Mouse (Mus musculus) lung, embryonic 14.5 days (tissue): ENCODE data around the gene Tmpo. TPM values are rescaled to one million over a fixed set of nuclear protein-coding genes. Genes with fewer than 3 reads are reported as not detected.
A peak's percentile ranks its signal among the peaks of the same experiment; 100 is the strongest.

ENCODE experiments used
- ATAC-seq: fragments of 200-750 bp; cut with Nextera tagmentation; 2 replicates; pipeline ENCODE4 v1.8.0; 2017; ENCODE audit warnings: mild to moderate bottlenecking, moderate TSS enrichment, moderate library complexity; ENCODE audit not compliant: insufficient read depth
- DNase-seq: peaks from one replicate; pipeline ENCODE4 v3.0.0-alpha.2; 2015
- H3K27ac ChIP-seq: fragments of 300-500 bp; sonication (generic); 2 replicates; pipeline ENCODE4 v1.5.1; 2014; ENCODE audit warnings: low read depth, mild to moderate bottlenecking, moderate library complexity
- H3K27me3 ChIP-seq: fragments of 300-500 bp; sonication (generic); 2 replicates; pipeline ENCODE4 v1.6.1; 2014; ENCODE audit warnings: low read length, control low read depth; ENCODE audit not compliant: insufficient read depth
- H3K36me3 ChIP-seq: fragments of 300-500 bp; sonication (generic); 2 replicates; pipeline ENCODE4 v1.6.1; 2014; ENCODE audit warnings: control low read depth; ENCODE audit not compliant: insufficient read depth
- H3K4me1 ChIP-seq: fragments of 300-500 bp; sonication (generic); 2 replicates; pipeline ENCODE4 v1.6.1; 2014; ENCODE audit warnings: antibody characterized with exemption, control low read depth; ENCODE audit not compliant: insufficient read depth
- H3K4me2 ChIP-seq: fragments of 300-500 bp; sonication (generic); 2 replicates; pipeline ENCODE4 v1.6.1; 2014; ENCODE audit warnings: mild to moderate bottlenecking
- H3K4me3 ChIP-seq: fragments of 300-500 bp; sonication (generic); 2 replicates; pipeline ENCODE4 v1.5.1; 2014; ENCODE audit warnings: low read depth, low read length
- H3K9ac ChIP-seq: fragments of 300-500 bp; sonication (generic); 2 replicates; pipeline ENCODE4 v1.6.1; 2014
- H3K9me3 ChIP-seq: fragments of 300-500 bp; sonication (generic); 2 replicates; pipeline ENCODE4 v1.6.1; 2016; ENCODE audit warnings: low read depth, low read length, control low read depth
- CTCF ChIP-seq: IDR thresholded peaks from 2 replicates; pipeline ENCODE4 v1.5.1; 2016; ENCODE audit warnings: antibody characterized with exemption, low read depth
- WGBS: fragments of 180-500 bp; shearing (Covaris S2); extraction: QIAGEN DNeasy Blood & Tissue Kit; methylation state at CpG from one replicate; pipeline ENCODE4 v1.1.7; 2014; 5-methylcytosine and 5-hydroxymethylcytosine counted together
- polyA plus RNA-seq: library from polyadenylated mRNA; unstranded; fragments of >200 nt; fragmentation: Nextera tagmentation; extraction: Ambion mirVana; gene quantifications from 2 replicates; pipeline ENCODE4 v1.2.1, GENCODE M21; 2014

Tmpo gene
- polyA plus RNA-seq, result 317 and 337 TPM in 2 replicates

DNA sequence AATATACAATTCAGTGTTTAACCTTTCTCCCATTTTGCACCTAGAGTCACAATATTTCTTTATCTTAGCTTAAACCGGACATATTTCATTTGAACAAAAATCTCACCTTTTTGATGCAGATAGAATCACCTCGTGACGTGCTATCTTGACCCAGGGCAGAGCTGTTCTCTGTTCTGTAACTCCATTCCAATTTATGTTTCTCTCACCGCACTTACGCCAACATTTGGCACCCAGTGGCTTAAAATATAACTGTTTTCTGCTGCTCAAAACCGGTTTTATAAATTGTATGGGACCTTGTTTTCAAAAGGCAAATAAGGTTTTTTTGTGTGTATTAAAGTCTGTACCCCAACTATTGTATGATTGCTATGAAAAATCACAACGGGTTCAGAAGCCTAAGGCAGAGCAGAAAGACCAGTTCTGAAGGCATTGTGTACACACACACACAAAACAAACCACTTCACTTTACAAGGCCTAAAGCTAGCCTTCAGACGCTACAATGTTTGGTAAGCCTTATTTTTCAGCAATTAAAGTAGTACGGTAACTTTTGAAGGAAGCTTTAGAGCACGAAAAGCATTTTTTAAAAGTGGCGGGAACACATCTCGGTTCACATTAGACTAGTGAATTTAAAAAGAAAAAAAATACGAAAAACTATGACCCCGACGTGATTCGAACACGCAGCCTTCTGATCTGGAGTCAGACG is at the start of gene Tmpo:
Gene Tmpo, minus strand, starts transcription at position 555 of the 700 bp plus-strand sequence.
- H3K9me3 ChIP-seq, result no peaks in the 10 kb centered on the region
- H3K36me3 ChIP-seq, result no peaks in the 10 kb centered on the region
- H3K4me3 ChIP-seq, result peak within 1 kb of the TSS; percentile 46
- DNase-seq, result peak; percentile 67
- peak within 1 kb of the TSS; percentile 100 for H3K27ac ChIP-seq
- no peaks in the 10 kb centered on the region for H3K4me1 ChIP-seq
- peak; percentile 14; the same call in 1 of the 2 replicates for ATAC-seq
- no peaks in the 10 kb centered on the region for H3K27me3 ChIP-seq
- no peak for TF ChIP-seq CTCF
- H3K9ac ChIP-seq, result peak within 1 kb of the TSS; percentile 57
- WGBS, result 5% methylated on average over 18 of the region's 18 CpGs
- peak within 1 kb of the TSS; percentile 67 for H3K4me2 ChIP-seq

DNA sequence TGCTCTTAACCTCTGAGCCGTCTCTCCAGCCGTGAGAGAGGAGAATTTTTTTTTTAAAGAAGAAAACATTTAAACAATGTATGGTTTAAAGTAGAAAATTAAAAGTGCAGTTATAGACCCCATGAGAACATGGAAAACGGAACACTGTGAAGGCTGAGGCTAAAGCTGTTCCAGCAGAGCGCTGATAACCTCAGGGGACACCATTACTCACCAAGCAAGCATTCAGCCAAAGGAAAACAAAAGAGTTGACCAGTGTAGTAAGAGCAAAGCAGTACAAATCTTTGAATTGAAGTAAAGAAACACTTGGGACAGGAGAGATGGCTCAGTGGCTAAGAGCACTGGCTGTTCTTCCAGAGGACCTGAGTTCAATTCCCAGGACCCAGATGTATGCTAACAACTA is 49.3 kb upstream of the Tmpo start:
- H3K4me1 ChIP-seq, result peaks cover 12% of the 10 kb centered on the region
- H3K4me2 ChIP-seq, result no peak overlapping the region
- WGBS, result 29% methylated on average over 4 of the region's 4 CpGs
- no peak overlapping the region for H3K4me3 ChIP-seq
- no peak overlapping the region for H3K9ac ChIP-seq
- H3K27ac ChIP-seq, result no peak overlapping the region
- H3K36me3 ChIP-seq, result no peaks in the 10 kb centered on the region
- TF ChIP-seq CTCF, result no peak
- DNase-seq, result no peak
- H3K9me3 ChIP-seq, result no peaks in the 10 kb centered on the region
- ATAC-seq, result no peak
- H3K27me3 ChIP-seq, result no peaks in the 10 kb centered on the region

DNA sequence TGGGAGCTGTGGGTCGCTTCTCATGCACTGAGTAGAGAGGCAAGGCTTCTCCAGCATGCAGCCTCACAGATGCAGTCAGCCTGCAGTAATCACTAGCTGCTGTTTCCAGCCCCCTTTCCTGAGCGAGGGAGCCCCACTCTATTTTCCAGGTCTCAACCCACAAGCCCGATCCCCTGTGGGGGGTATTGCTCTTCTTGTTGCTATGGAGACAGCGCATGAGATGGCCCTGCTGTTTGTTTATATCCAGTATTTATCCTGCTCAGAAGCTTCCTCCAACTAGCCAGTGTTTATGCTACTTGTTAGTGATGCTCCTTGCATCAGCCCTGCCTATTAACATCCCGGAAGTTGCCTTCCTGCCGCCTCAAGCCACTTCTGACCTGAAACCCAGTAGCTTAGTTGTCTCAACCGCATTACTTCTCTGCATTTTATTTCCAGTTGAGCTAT is 48.4 kb upstream of the Tmpo start:
- H3K36me3 ChIP-seq, result no peaks in the 10 kb centered on the region
- no peak overlapping the region for H3K4me3 ChIP-seq
- no peaks in the 10 kb centered on the region for H3K27me3 ChIP-seq
- H3K27ac ChIP-seq, result peak overlapping the region; percentile 73
- no peaks in the 10 kb centered on the region for H3K9me3 ChIP-seq
- ATAC-seq (peak; percentile 86), DNase-seq (peak; percentile 73)
- TF ChIP-seq CTCF, result no peak
- H3K9ac ChIP-seq, result no peak overlapping the region
- peaks cover 12% of the 10 kb centered on the region for H3K4me1 ChIP-seq
- 15% methylated on average over 7 of the region's 7 CpGs for WGBS
- peak overlapping the region; percentile 49 for H3K4me2 ChIP-seq

DNA sequence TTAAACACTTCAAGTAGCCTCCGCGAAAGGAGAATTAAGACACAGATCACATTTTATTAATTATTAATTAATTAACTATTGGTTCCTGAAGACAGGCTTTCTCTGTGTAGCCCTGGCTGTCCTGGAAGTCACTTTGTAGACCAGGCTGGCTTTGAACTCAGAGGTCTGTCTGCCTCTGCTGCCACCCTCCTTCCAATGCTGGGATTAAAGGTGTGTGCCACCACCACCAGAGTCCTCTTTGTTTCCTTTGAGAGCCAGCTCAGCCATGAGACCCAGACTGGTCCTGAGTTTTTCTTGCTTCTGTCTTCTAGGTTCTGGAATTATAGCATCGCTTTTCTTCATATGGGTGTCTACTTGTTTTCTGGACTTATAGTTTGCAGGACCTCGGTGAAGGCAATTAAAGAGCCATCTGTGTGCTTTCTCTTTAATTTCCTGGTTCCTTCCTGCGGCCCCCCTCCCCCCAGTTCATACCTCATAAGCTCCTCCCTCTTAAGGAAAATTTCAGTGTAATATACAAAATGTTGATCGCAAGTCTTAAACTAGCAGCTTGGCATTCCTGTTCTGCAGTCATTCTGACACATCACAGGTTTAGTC is 47.9 kb upstream of the Tmpo start:
- ATAC-seq (peak; percentile 14; the same call in 1 of the 2 replicates), DNase-seq (no peak)
- TF ChIP-seq CTCF, result no peak
- Histone ChIP-seq H3K9me3 (no peaks in the 10 kb centered on the region), H3K27me3 (no peaks in the 10 kb centered on the region), H3K4me1 (peaks cover 12% of the 10 kb centered on the region), H3K4me3 (no peak overlapping the region), H3K9ac (no peak overlapping the region), H3K4me2 (peak overlapping the region; percentile 49), H3K27ac (peak overlapping the region; percentile 73), H3K36me3 (no peaks in the 10 kb centered on the region)
- 57% methylated on average over 6 of the region's 6 CpGs for WGBS

DNA sequence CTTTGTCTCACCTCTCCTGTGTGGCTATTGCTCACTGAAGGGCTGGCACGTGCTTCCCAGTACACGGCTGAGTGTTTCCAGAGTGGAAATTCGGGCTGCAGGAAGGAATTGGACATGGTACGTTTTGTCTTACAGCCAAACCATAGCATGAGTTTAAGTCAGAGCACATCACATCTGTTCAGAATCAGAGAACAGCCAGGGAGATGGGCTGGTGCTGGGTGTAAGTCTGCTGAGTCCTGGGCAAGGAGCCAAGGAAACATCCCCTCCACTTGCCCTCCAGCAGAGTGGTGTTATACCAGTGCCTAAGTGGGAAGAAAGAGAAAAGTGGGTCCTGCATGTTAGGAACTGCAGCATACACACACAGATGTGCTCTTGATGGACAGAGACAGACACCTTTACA is 45.9 kb upstream of the Tmpo start:
- ATAC-seq, result 0 out of 2 replicates have a peak, but pooled peaks have one; percentile 35
- no peak for TF ChIP-seq CTCF
- no peaks in the 10 kb centered on the region for H3K9me3 ChIP-seq
- peaks cover 14% of the 10 kb centered on the region for H3K4me1 ChIP-seq
- WGBS, result 31% methylated on average over 4 of the region's 4 CpGs
- no peak overlapping the region for H3K4me2 ChIP-seq
- no peak overlapping the region for H3K27ac ChIP-seq
- no peaks in the 10 kb centered on the region for H3K27me3 ChIP-seq
- DNase-seq, result peak; percentile 66
- H3K4me3 ChIP-seq, result no peak overlapping the region
- H3K36me3 ChIP-seq, result no peaks in the 10 kb centered on the region
- H3K9ac ChIP-seq, result no peak overlapping the region

DNA sequence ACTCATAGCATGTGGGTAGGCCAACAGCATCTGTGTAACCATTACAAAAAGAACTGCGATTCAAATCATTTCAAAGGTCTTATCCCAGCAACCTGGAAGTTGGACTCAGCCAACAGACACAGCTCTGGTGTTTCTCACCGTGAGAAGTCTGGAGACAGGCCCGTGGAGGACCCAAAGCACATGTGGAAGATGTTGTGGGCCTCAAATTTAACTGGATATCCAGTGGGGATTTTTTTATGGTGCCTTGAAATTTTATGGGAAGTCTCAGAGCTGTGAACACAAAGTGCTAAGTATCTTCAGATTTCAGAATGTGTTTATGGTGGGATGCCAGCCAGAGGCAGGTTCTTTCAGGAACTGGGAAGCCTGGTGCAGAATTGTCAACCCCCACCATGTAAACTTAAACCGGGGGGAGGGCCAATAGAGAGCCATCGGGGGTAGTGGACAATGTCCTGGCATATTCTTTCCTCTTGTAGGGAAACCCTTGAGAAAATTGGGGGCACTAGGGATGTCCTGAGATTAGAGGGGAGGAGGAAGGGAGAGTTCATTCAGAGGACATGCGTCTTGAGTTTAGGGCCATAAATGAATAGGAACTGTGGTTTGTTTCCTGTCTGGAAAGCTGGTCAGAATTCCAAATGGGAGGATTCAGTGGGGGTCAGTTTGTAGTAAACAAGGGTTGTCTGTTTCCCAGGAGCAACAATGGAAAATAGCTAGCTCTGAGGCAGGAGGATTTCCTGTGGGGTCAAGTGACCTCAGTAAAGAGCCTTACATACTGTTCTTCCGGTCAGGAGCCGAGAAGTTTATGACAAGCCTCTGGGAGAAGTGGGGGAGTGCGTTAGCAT is 41.5 kb upstream of the Tmpo start:
- Histone ChIP-seq H3K4me2 (no peak overlapping the region), H3K27me3 (no peaks in the 10 kb centered on the region), H3K4me1 (peaks cover 6% of the 10 kb centered on the region), H3K9ac (no peak overlapping the region), H3K4me3 (no peak overlapping the region), H3K27ac (no peak overlapping the region), H3K36me3 (no peaks in the 10 kb centered on the region), H3K9me3 (no peaks in the 10 kb centered on the region)
- 57% methylated on average over 9 of the region's 9 CpGs for WGBS
- peak; percentile 65 for ATAC-seq
- peak; percentile 55 for DNase-seq
- TF ChIP-seq CTCF, result no peak
